Mouse (Mus musculus): ENCODE data around the gene Tet2.

DNA sequence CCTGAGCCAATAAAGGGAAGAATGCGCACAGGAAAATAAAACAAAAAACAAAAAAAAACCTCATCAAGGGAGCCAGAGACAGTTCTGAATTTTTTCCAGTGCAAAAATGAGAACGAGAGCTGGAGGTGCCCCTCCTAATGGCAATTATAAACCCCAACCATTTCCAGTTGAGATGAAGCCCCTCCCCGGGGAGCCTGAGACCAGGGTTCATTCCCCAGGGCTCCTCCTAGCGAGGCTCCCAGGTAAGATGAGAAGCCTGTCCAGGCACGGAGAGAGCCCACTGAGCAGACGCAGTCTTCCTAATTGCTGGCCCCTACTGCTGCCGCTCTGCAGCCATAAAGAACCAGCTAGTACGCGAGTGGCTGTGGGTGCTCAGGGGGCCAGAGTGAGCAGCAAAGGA lies 34.2 kb upstream of the Tet2 start:
- TF ChIP-seq CTCF (IDR thresholded peaks at IDR 0.05; ENCODE audit: borderline replicate concordance, insufficient read depth, low read length) = no peak
- no peak for TF ChIP-seq POLR2A (IDR thresholded peaks at IDR 0.05; ENCODE audit: low read depth, low read length)

All from embryonic fibroblast, embryonic 13.5 days (primary cell).